Mouse (Mus musculus) heart, embryonic 16.5 days (tissue): ENCODE measurements around the gene Kdelc2. TPM values are rescaled to one million over a fixed set of nuclear protein-coding genes. Genes with fewer than 3 reads are reported as not detected.

ENCODE experiments used
- ATAC-seq: fragments of 200-750 bp; cut with Nextera tagmentation; replicated peaks from 2 replicates; pipeline ENCODE4 v1.8.0; 2017; ENCODE audit warnings: moderate number of reproducible peaks; ENCODE audit not compliant: insufficient read depth, low FRiP score; ENCODE audit errors: extremely low read depth
- H3K27ac ChIP-seq: fragments of 300-500 bp; sonication (generic); 2 replicates; pipeline ENCODE4 v1.5.1; 2014; ENCODE audit warnings: mild to moderate bottlenecking, low read length, control low read depth, moderate library complexity
- H3K27me3 ChIP-seq: fragments of 300-500 bp; sonication (generic); 2 replicates; pipeline ENCODE4 v1.6.1; 2014; ENCODE audit warnings: low read length, mixed read lengths; ENCODE audit not compliant: control insufficient read depth, insufficient read depth
- H3K36me3 ChIP-seq: fragments of 300-500 bp; sonication (generic); 2 replicates; pipeline ENCODE4 v1.6.1; 2014; ENCODE audit not compliant: control insufficient read depth, insufficient read depth
- H3K4me1 ChIP-seq: fragments of 300-500 bp; sonication (generic); 2 replicates; pipeline ENCODE4 v1.6.1; 2014; ENCODE audit warnings: low read length, mixed read lengths; ENCODE audit not compliant: control insufficient read depth, insufficient read depth
- H3K4me2 ChIP-seq: fragments of 300-500 bp; sonication (generic); 2 replicates; pipeline ENCODE4 v1.6.1; 2014; ENCODE audit warnings: low read depth, mild to moderate bottlenecking, control low read depth, low read length
- H3K4me3 ChIP-seq: fragments of 300-500 bp; sonication (generic); 2 replicates; pipeline ENCODE4 v1.5.1; 2014; ENCODE audit warnings: mild to moderate bottlenecking, control low read depth, low read length
- H3K9ac ChIP-seq: fragments of 300-500 bp; sonication (generic); 2 replicates; pipeline ENCODE4 v1.6.1; 2014; ENCODE audit warnings: low read length, control low read depth
- H3K9me3 ChIP-seq: fragments of 300-500 bp; sonication (generic); replicated peaks from 2 replicates; pipeline ENCODE4 v1.6.1; 2016; ENCODE audit warnings: low read length; ENCODE audit not compliant: control insufficient read depth
- WGBS: fragments of 180-500 bp; shearing (Covaris S2); extraction: QIAGEN DNeasy Blood & Tissue Kit; methylation state at CpG from one replicate; pipeline ENCODE4 v1.1.7; 2014; 5-methylcytosine and 5-hydroxymethylcytosine counted together
- polyA plus RNA-seq: library from polyadenylated mRNA; unstranded; fragments of >200 nt; fragmentation: Nextera tagmentation; extraction: Ambion mirVana; gene quantifications from 2 replicates; pipeline ENCODE4 v1.2.1, GENCODE M21; 2015

The Kdelc2 gene
- polyA plus RNA-seq, 1 experiment from 2014 or later = 21.9 TPM

- Histone ChIP-seq H3K9ac (no peak overlapping the region), H3K36me3 (no peaks in the 10 kb centered on the region; the same call in 1 of the 2 replicates), H3K27ac (no peak overlapping the region), H3K4me3 (no peak overlapping the region), H3K4me1 (no peaks in the 10 kb centered on the region), H3K9me3 (no peaks in the 10 kb centered on the region), H3K4me2 (no peak overlapping the region), H3K27me3 (no peaks in the 10 kb centered on the region)
- no peak for ATAC-seq
- 13% methylated on average over 5 of the region's 5 CpGs for WGBS
These were observed 14.5 kb downstream of the Kdelc2 start for GRCm38 (mm10) chr9:53398388-53398700.

GRCm38 (mm10) chr9:53399537-53399936 is 15.7 kb downstream of the Kdelc2 start:
- Histone ChIP-seq H3K4me3 (no peak overlapping the region), H3K4me1 (peaks cover 3% of the 10 kb centered on the region), H3K4me2 (no peak overlapping the region), H3K9ac (no peak overlapping the region), H3K9me3 (no peaks in the 10 kb centered on the region), H3K27me3 (no peaks in the 10 kb centered on the region), H3K36me3 (no peaks in the 10 kb centered on the region; the same call in 1 of the 2 replicates), H3K27ac (no peak overlapping the region)
- no peak for ATAC-seq
- 93% methylated on average over 8 of the region's 8 CpGs for WGBS

GRCm38 (mm10) chr9:53400696-53401095 is 16.9 kb downstream of the Kdelc2 start:
- no peak for ATAC-seq
- Histone ChIP-seq H3K27me3 (no peaks in the 10 kb centered on the region), H3K9me3 (no peaks in the 10 kb centered on the region), H3K27ac (no peak overlapping the region), H3K4me1 (peaks cover 6% of the 10 kb centered on the region), H3K36me3 (no peaks in the 10 kb centered on the region; the same call in 1 of the 2 replicates), H3K9ac (no peak overlapping the region), H3K4me3 (no peak overlapping the region), H3K4me2 (no peak overlapping the region)
- 88% methylated on average over 4 of the region's 4 CpGs for WGBS

GRCm38 (mm10) chr9:53401146-53401545 is 17.3 kb downstream of the Kdelc2 start:
- H3K4me1 ChIP-seq = peaks cover 6% of the 10 kb centered on the region
- WGBS = 57% methylated on average over 8 of the region's 8 CpGs
- no peak for ATAC-seq
- H3K4me2 ChIP-seq = no peak overlapping the region
- H3K9me3 ChIP-seq = no peaks in the 10 kb centered on the region
- H3K9ac ChIP-seq = no peak overlapping the region
- no peaks in the 10 kb centered on the region for H3K27me3 ChIP-seq
- H3K4me3 ChIP-seq = no peak overlapping the region
- no peak overlapping the region for H3K27ac ChIP-seq
- no peaks in the 10 kb centered on the region; the same call in 1 of the 2 replicates for H3K36me3 ChIP-seq

GRCm38 (mm10) chr9:53402291-53402711 is 18.5 kb downstream of the Kdelc2 start, which contains the start of gene 4930550C14Rik:
4930550C14Rik (plus strand) TSS chr9:53402325.
- Histone ChIP-seq H3K4me1 (peaks cover 6% of the 10 kb centered on the region), H3K4me2 (peak within 1 kb of the TSS; percentile 54), H3K27ac (peak within 1 kb of the TSS; percentile 38), H3K27me3 (no peaks in the 10 kb centered on the region), H3K9ac (0 out of 2 replicates have a peak within 1 kb of the TSS, but pooled peaks have one; percentile 27), H3K36me3 (no peaks in the 10 kb centered on the region; the same call in 1 of the 2 replicates), H3K9me3 (no peaks in the 10 kb centered on the region), H3K4me3 (peak within 1 kb of the TSS; percentile 21)
- ATAC-seq = no peak
- 25% methylated on average over 11 of the region's 11 CpGs for WGBS

- no peak for ATAC-seq
- Histone ChIP-seq H3K4me1 (peaks cover 6% of the 10 kb centered on the region), H3K9ac (no peak overlapping the region), H3K4me2 (peak overlapping the region; percentile 54), H3K27ac (peak overlapping the region; percentile 38), H3K9me3 (no peaks in the 10 kb centered on the region), H3K36me3 (no peaks in the 10 kb centered on the region; the same call in 1 of the 2 replicates), H3K27me3 (no peaks in the 10 kb centered on the region), H3K4me3 (no peak overlapping the region)
- WGBS = 84% methylated on average over 8 of the region's 8 CpGs
These were observed 19.2 kb downstream of the Kdelc2 start for GRCm38 (mm10) chr9:53402991-53403390.

GRCm38 (mm10) chr9:53404050-53404752 is 20.4 kb downstream of the Kdelc2 start:
- H3K27me3 ChIP-seq = no peaks in the 10 kb centered on the region
- H3K36me3 ChIP-seq = no peaks in the 10 kb centered on the region; the same call in 1 of the 2 replicates
- H3K4me1 ChIP-seq = peaks cover 6% of the 10 kb centered on the region
- 77% methylated on average over 6 of the region's 6 CpGs for WGBS
- H3K27ac ChIP-seq = no peak overlapping the region
- H3K4me3 ChIP-seq = no peak overlapping the region
- H3K4me2 ChIP-seq = no peak overlapping the region
- ATAC-seq = no peak
- no peaks in the 10 kb centered on the region for H3K9me3 ChIP-seq
- no peak overlapping the region for H3K9ac ChIP-seq

GRCm38 (mm10) chr9:53404753-53405722 is 21.2 kb downstream of the Kdelc2 start:
- H3K9ac ChIP-seq = peak overlapping the region; percentile 64
- H3K4me2 ChIP-seq = peak overlapping the region; percentile 67
- H3K27me3 ChIP-seq = no peaks in the 10 kb centered on the region
- ATAC-seq = peak; percentile 77
- H3K27ac ChIP-seq = peak overlapping the region; percentile 37
- 25% methylated on average over 21 of the region's 21 CpGs for WGBS
- H3K36me3 ChIP-seq = no peaks in the 10 kb centered on the region
- H3K4me1 ChIP-seq = peaks cover 6% of the 10 kb centered on the region
- H3K9me3 ChIP-seq = no peaks in the 10 kb centered on the region
- H3K4me3 ChIP-seq = peak overlapping the region; percentile 52
